Mouse (Mus musculus) brain, embryonic 14.5 days (tissue): ENCODE data around the gene Tmem72. TPM values are rescaled to one million over a fixed set of nuclear protein-coding genes. Genes with fewer than 3 reads are reported as not detected.
A peak's percentile ranks its signal among the peaks of the same experiment; 100 is the strongest.

Source experiments
- DNase-seq: peaks from one replicate; pipeline ENCODE4 v3.0.0-alpha.2; 2011; ENCODE audit warnings: low read depth
- CTCF ChIP-seq: fragments of 200-500 bp; IDR thresholded peaks from 2 replicates; pipeline ENCODE4 v1.5.1; 2012; ENCODE audit warnings: inconsistent platforms, mild to moderate bottlenecking, moderate library complexity, borderline replicate concordance; ENCODE audit not compliant: insufficient read depth, insufficient read length; ENCODE audit errors: extremely low read depth
- POLR2A ChIP-seq: fragments of 200-500 bp; IDR thresholded peaks from 2 replicates; pipeline ENCODE4 v1.6.1; 2012; ENCODE audit warnings: mild to moderate bottlenecking, inconsistent platforms, borderline replicate concordance; ENCODE audit not compliant: poor library complexity, insufficient read depth, insufficient read length, severe bottlenecking; ENCODE audit errors: extremely low read depth
- polyA plus RNA-seq: library from polyadenylated mRNA; depleted of rRNA; stranded (reverse); fragments of >200 nt; gene quantifications from 2 replicates; pipeline ENCODE4 v1.2.3, GENCODE M21; 2012

Tmem72 gene
- polyA plus RNA-seq, 1 experiment = 0.63 TPM

- TF ChIP-seq POLR2A (no peak), CTCF (no peak)
- no peak for DNase-seq
Measured at GRCm38 (mm10) chr6:116713966-116714365, 2.7 kb downstream of the Tmem72 start.

- TF ChIP-seq CTCF (no peak), POLR2A (no peak)
- DNase-seq = no peak
Measured at GRCm38 (mm10) chr6:116712503-116712902, 4.2 kb downstream of the Tmem72 start.

GRCm38 (mm10) chr6:116712062-116712461, 4.7 kb downstream of the Tmem72 start:
- DNase-seq = no peak
- TF ChIP-seq POLR2A = no peak
- TF ChIP-seq CTCF = no peak

GRCm38 (mm10) chr6:116704320-116704719, 12.4 kb downstream of the Tmem72 start:
- peak; percentile 76 for DNase-seq

GRCm38 (mm10) chr6:116700821-116701220, 15.9 kb downstream of the Tmem72 start:
- no peak for TF ChIP-seq POLR2A
- no peak for TF ChIP-seq CTCF
- no peak for DNase-seq

More at GRCm38 (mm10) chr6:116704320-116704719, 12.4 kb downstream of the Tmem72 start:
- TF ChIP-seq POLR2A = no peak
- TF ChIP-seq CTCF = no peak

- no peak for TF ChIP-seq POLR2A
- TF ChIP-seq CTCF = no peak
Measured at GRCm38 (mm10) chr6:116697896-116698425, 18.8 kb downstream of the Tmem72 start.

GRCm38 (mm10) chr6:116697413-116697812, 19.3 kb downstream of the Tmem72 start:
- peak; percentile 34 for DNase-seq
- TF ChIP-seq POLR2A (no peak), CTCF (peak; percentile 44; the same call in 1 of the 2 replicates)

More at GRCm38 (mm10) chr6:116697896-116698425, 18.8 kb downstream of the Tmem72 start:
- no peak for DNase-seq

GRCm38 (mm10) chr6:116694346-116694745, 22.4 kb downstream of the Tmem72 start:
- DNase-seq = no peak
- TF ChIP-seq CTCF (no peak), POLR2A (no peak)

GRCm38 (mm10) chr6:116693639-116694038, 23.1 kb downstream of the Tmem72 start:
- TF ChIP-seq POLR2A (no peak), CTCF (no peak)
- no peak for DNase-seq

GRCm38 (mm10) chr6:116682317-116682716, 34.4 kb downstream of the Tmem72 start:
- no peak for TF ChIP-seq CTCF
- no peak for TF ChIP-seq POLR2A
- peak; percentile 20 for DNase-seq

GRCm38 (mm10) chr6:116679563-116680288, 37.0 kb downstream of the Tmem72 start:
- no peak for DNase-seq
- no peak for TF ChIP-seq POLR2A
- no peak for TF ChIP-seq CTCF

GRCm38 (mm10) chr6:116677321-116677720, 39.4 kb downstream of the Tmem72 start:
- TF ChIP-seq POLR2A (no peak), CTCF (no peak)
- no peak for DNase-seq
